Mouse (Mus musculus): ENCODE results near the gene Cdh3. TPM values are rescaled to one million over a fixed set of nuclear protein-coding genes. Genes with fewer than 3 reads are reported as not detected.
"Not testable (repeated sequence)": the region's sequence is repeated elsewhere in the genome, so short reads cannot be mapped to it uniquely, and the experiment has no call there.

Cdh3 gene
- polyA plus RNA-seq, 2 experiments, result 0.60 to 1.4 TPM

GRCm38 (mm10) chr8:106569006-106569405 lies 58.3 kb downstream of the Cdh3 start:
- no peak for DNase-seq (ENCODE audit: low read depth in 3 of 3, low spot score in 3 of 3)
- ATAC-seq (ENCODE audit: insufficient read depth), result no peak
- Histone ChIP-seq H3K4me2 (ENCODE audit: low read depth) (no peak overlapping the region), H3K36me3 (replicated peaks; ENCODE audit: control insufficient read depth, insufficient read depth, low read depth) (no peaks in the 10 kb centered on the region), H3K4me3 (ENCODE audit: insufficient read depth in 1 of 2, low read depth in 2 of 2, low read length in 2 of 2) (no peak overlapping the region), H3K9ac (replicated peaks) (no peak overlapping the region), H3K27me3 (ENCODE audit: control insufficient read depth, insufficient read depth, low read length) (no peaks in the 10 kb centered on the region), H3K4me1 (replicated peaks; ENCODE audit: control insufficient read depth in 2 of 2, insufficient read depth in 2 of 2, low read length in 1 of 2) (peaks cover 0 to 3% of the 10 kb centered on the region in 2 experiments; a peak in 2 of 4 replicates), H3K9me3 (ENCODE audit: control insufficient read depth, low read length) (no peaks in the 10 kb centered on the region), H3K27ac (no peak overlapping the region)
- TF ChIP-seq EP300 (IDR thresholded peaks at IDR 0.05; ENCODE audit: low read depth), result no peak
- TF ChIP-seq CTCF (IDR thresholded peaks at IDR 0.05; ENCODE audit: low read depth), result no peak
- WGBS (ENCODE audit: insufficient replicate concordance), result 63% methylated on average over 7 of the region's 7 CpGs

GRCm38 (mm10) chr8:106570386-106570785 lies 59.7 kb downstream of the Cdh3 start:
- H3K4me2 ChIP-seq (ENCODE audit: low read depth), result no peak overlapping the region
- ATAC-seq (ENCODE audit: insufficient read depth) (no peak), DNase-seq (ENCODE audit: low read depth in 3 of 3, low spot score in 3 of 3) (no peak)
- no peak overlapping the region for H3K27ac ChIP-seq
- WGBS (ENCODE audit: insufficient replicate concordance), result 60% methylated on average over 4 of the region's 4 CpGs
- H3K4me1 ChIP-seq (replicated peaks; ENCODE audit: control insufficient read depth in 2 of 2, insufficient read depth in 2 of 2, low read length in 1 of 2), result peaks cover 0 to 3% of the 10 kb centered on the region in 2 experiments; a peak in 2 of 4 replicates
- no peaks in the 10 kb centered on the region for H3K27me3 ChIP-seq (ENCODE audit: control insufficient read depth, insufficient read depth, low read length)
- H3K36me3 ChIP-seq (replicated peaks; ENCODE audit: control insufficient read depth, insufficient read depth, low read depth), result no peaks in the 10 kb centered on the region
- no peak overlapping the region for H3K4me3 ChIP-seq (ENCODE audit: insufficient read depth in 1 of 2, low read depth in 2 of 2, low read length in 2 of 2)
- H3K9ac ChIP-seq (replicated peaks), result no peak overlapping the region
- no peaks in the 10 kb centered on the region for H3K9me3 ChIP-seq (ENCODE audit: control insufficient read depth, low read length)
- no peak for TF ChIP-seq EP300 (IDR thresholded peaks at IDR 0.05; ENCODE audit: low read depth)
- TF ChIP-seq CTCF (IDR thresholded peaks at IDR 0.05; ENCODE audit: low read depth), result no peak

GRCm38 (mm10) chr8:106571551-106572172 lies 61.0 kb downstream of the Cdh3 start:
- 47% methylated on average over 5 of the region's 5 CpGs for WGBS (ENCODE audit: insufficient replicate concordance)
- H3K27me3 ChIP-seq (ENCODE audit: control insufficient read depth, insufficient read depth, low read length), result no peaks in the 10 kb centered on the region

GRCm38 (mm10) chr8:106572175-106572574 lies 61.5 kb downstream of the Cdh3 start:
- H3K27ac ChIP-seq; ATAC-seq (ENCODE audit: insufficient read depth); DNase-seq (ENCODE audit: low read depth in 3 of 3, low spot score in 3 of 3); H3K27me3 ChIP-seq (ENCODE audit: control insufficient read depth, insufficient read depth, low read length); H3K36me3 ChIP-seq (replicated peaks; ENCODE audit: control insufficient read depth, insufficient read depth, low read depth); H3K9ac ChIP-seq (replicated peaks); H3K4me2 ChIP-seq (ENCODE audit: low read depth); H3K4me1 ChIP-seq (replicated peaks; ENCODE audit: control insufficient read depth in 2 of 2, insufficient read depth in 2 of 2, low read length in 1 of 2); H3K4me3 ChIP-seq (ENCODE audit: insufficient read depth in 1 of 2, low read depth in 2 of 2, low read length in 2 of 2); H3K9me3 ChIP-seq (ENCODE audit: control insufficient read depth, low read length): not testable (repeated sequence)
- WGBS (ENCODE audit: insufficient replicate concordance), result 48% methylated on average over 1 of the region's 1 CpGs

More at GRCm38 (mm10) chr8:106571551-106572172, 61.0 kb downstream of the Cdh3 start:
- no peak for TF ChIP-seq CTCF (IDR thresholded peaks at IDR 0.05; ENCODE audit: low read depth)
- H3K27ac ChIP-seq, result no peak overlapping the region
- H3K4me1 ChIP-seq (replicated peaks; ENCODE audit: control insufficient read depth in 2 of 2, insufficient read depth in 2 of 2, low read length in 1 of 2), result peaks cover 0 to 3% of the 10 kb centered on the region in 2 experiments; a peak in 2 of 4 replicates
- no peak overlapping the region for H3K4me3 ChIP-seq (ENCODE audit: insufficient read depth in 1 of 2, low read depth in 2 of 2, low read length in 2 of 2)
- no peak overlapping the region for H3K4me2 ChIP-seq (ENCODE audit: low read depth)
- H3K9me3 ChIP-seq (ENCODE audit: control insufficient read depth, low read length), result no peaks in the 10 kb centered on the region
- ATAC-seq (ENCODE audit: insufficient read depth) (no peak), DNase-seq (ENCODE audit: low read depth in 3 of 3, low spot score in 3 of 3) (no peak)
- H3K36me3 ChIP-seq (replicated peaks; ENCODE audit: control insufficient read depth, insufficient read depth, low read depth), result no peaks in the 10 kb centered on the region
- no peak overlapping the region for H3K9ac ChIP-seq (replicated peaks)

DNA sequence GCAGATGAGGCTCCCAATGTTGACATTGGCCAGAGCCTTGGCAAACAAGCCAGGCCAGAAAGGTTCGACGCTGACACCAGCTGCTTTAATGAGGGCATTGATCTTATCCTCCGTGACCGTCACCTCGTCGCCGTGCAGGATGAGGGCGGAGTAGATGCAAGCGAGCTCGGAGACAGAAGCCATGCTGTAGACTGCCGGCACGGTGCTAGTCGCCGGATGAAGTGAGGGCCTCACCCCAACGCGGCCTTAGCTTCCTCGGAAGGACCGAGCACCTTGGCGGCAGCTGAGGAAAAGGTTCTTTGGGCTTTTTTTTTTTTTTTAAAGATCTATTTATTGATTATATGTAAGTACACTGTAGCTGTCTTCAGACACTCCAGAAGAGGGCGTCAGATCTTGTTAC lies 62.5 kb downstream of the Cdh3 start, which contains the start of gene Gm10073:
Gene Gm10073 (minus strand): TSS at position 294 of the 400 bp plus-strand sequence.
- H3K4me1 ChIP-seq (replicated peaks; ENCODE audit: control insufficient read depth in 2 of 2, insufficient read depth in 2 of 2, low read length in 1 of 2); H3K27me3 ChIP-seq (ENCODE audit: control insufficient read depth, insufficient read depth, low read length); H3K4me3 ChIP-seq (ENCODE audit: insufficient read depth in 1 of 2, low read depth in 2 of 2, low read length in 2 of 2); H3K27ac ChIP-seq; H3K9ac ChIP-seq (replicated peaks); H3K36me3 ChIP-seq (replicated peaks; ENCODE audit: control insufficient read depth, insufficient read depth, low read depth); H3K9me3 ChIP-seq (ENCODE audit: control insufficient read depth, low read length); ATAC-seq (ENCODE audit: insufficient read depth); H3K4me2 ChIP-seq (ENCODE audit: low read depth); DNase-seq (ENCODE audit: low read depth in 3 of 3, low spot score in 3 of 3): not testable (repeated sequence)
- WGBS (ENCODE audit: insufficient replicate concordance), result 35% methylated on average over 20 of the region's 20 CpGs
